Mouse (Mus musculus): Measurements from ENCODE around the gene Hat1. TPM values are rescaled to one million over a fixed set of nuclear protein-coding genes. Genes with fewer than 3 reads are reported as not detected.
"Not testable (repeated sequence)": the region's sequence is repeated elsewhere in the genome, so short reads cannot be mapped to it uniquely, and the experiment has no call there.

Gene Hat1
- total RNA-seq (2021) = 10 to 100 TPM; 17.5 to 18.7 TPM

DNA sequence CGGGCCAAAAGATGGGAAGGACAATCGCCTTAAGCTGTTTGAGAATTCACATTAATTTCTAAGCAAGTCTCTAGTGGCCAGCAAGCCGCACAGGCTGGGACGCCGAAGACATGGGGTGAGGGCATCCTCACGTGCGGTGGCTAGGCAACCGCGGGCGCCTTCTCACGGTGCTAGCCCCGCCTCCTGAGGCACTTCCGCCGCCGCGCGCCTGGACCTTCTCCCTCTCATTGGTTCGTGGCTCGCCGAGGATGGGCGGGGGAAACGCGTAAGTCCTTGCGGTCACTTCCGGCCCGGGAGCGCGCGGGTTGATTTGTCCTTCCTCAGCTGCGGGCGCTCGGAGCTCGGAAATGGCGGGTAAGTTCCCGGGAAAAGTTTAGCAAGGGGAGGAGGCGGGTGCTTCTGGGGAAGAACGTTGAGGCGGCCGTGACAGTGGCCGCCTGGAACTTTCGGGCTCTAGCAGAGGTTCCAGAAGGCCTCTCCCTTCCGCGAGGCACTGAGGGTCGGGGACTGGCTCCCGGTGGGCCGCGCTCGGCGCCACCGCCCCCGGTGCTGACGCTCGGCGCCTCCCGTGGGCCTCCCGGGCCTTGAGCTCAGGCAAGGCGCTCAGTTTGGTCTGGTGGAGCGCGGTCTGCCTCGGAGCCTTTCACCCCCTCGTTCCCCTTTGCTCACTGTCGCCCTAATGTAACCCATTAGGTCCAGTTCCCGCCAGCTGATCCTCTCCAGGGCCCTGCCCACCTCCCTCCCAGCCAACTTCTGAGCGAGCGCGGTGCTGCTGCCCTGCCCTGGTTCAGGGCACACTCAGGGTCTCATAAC, at the start of gene Hat1:
Gene Hat1 (plus strand): TSS at position 8 of the 813 bp plus-strand sequence.
- DNase-seq (ENCODE audit: extremely low spot score in 1 of 2, low spot score in 2 of 2) = peak; percentile 94 to 98
- intact Hi-C loops (cut with DNase I) = no loop called here

DNA sequence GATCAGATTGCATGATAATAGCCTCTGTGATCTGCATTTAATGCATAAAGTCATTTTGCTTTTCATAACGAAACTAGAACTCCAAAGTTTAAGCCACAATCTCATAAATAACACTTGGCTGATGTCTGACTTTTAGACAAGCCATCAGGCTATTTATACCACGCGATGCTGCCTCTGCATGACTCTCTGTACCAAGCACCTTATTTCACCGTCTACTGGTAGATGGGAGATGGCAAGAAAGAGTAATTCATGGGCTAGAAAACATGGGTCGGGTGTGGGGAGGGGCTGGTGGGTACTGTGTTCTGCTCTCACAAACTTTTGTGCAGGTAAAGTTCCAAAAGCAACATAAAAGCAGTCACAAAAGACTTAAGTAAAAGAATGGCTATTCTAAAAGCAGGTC, 48.6 kb upstream of the Hat1 start:
- intact Hi-C loops (cut with DNase I) = no loop called here
- DNase-seq (ENCODE audit: extremely low spot score in 1 of 2, low spot score in 2 of 2) = no peak

DNA sequence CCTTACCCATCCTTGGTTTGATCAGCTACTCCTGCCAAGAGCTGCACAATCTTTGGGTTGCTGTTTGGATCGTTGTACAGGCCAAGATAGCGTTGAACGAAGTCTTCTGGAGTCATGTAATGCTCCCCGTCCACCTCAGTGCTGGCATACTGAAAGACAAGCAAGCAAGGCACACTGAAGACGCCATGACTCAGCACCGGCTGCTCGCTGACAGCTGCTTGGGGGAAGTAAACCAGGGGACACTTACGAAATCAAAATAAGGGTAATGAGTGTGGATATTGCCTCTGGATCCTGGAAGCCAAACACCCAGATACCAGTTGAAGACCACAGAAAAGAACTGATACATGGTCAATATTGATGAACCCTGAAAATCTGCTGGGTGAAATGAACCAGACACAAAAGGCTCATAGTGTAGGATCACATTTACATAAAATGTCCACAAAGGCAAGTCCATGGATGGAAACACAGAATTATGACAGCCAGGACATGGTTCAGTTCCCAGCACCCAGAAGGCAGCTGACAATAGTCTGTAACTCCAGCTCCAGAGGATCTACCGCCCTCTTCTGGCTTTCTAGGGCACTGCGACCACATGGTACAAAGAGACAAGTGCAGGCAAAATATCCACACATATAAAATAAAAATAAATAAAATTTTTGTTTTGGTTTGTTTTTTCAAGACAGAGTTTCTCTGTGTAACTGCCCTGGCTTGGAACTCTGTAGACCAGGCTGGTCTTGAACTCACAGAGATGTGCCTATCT, 44.7 kb upstream of the Hat1 start:
- no peak for DNase-seq (ENCODE audit: extremely low spot score in 1 of 2, low spot score in 2 of 2)
- intact Hi-C loops (cut with DNase I) = no loop called here

DNA sequence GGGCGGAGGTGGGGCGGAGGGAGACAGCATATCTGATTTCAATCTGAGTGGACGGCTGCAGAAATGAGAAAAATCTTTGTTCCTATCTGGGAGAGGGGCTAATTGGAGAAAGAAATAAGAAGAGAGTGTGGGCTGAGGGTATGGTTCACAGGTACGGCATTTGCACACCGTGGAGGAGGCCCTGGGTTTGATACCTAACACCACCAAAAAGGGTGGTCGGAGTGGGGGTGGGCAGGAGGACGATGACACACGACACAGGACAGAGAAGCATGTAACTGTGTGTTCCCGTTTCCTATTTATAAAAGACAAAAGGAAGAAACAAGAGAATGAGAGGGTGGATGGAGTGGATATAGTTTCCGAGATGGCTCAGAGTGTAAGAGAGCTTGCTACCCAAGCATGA, 41.6 kb upstream of the Hat1 start:
- intact Hi-C loops (cut with DNase I) = no loop called here
- DNase-seq (ENCODE audit: extremely low spot score in 1 of 2, low spot score in 2 of 2) = no peak

DNA sequence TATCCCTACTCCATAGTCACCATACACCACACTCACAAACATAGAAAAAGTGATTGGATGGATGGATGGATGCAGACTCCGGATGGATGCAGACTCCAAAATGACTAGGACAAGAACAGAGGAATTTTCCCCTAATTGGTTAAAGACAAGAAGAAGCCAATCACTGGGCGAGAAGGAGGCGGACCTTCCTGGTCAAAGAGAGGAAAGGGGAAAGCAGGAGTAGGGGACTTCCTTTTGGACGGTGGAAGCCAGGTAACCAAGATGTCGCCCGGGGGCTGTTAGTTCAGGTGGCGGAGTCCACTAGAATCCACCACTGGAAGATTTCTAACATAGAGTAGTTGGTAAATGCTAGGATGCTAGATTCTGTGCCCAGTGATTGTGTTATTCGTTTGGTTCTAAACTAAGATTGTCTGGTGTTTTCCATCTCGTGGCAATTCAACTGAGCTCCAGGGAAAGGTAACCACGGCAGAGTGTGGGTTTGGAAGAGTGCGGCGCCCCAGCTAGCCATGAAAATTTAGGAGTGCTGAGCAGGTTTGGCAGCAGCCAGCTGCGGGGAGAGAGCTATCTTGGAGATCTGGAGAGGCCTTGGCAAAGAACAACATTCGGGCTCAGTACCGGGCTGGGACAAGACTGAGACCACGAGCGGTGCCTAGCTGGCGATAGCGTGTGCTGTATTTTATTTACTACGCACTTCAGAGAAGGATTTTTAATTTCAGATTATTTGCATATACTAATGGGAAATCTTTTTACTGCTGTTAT, 40.8 kb upstream of the Hat1 start:
- DNase-seq (ENCODE audit: extremely low spot score in 1 of 2, low spot score in 2 of 2) = no peak
- intact Hi-C loops (cut with DNase I) = no loop called here

DNA sequence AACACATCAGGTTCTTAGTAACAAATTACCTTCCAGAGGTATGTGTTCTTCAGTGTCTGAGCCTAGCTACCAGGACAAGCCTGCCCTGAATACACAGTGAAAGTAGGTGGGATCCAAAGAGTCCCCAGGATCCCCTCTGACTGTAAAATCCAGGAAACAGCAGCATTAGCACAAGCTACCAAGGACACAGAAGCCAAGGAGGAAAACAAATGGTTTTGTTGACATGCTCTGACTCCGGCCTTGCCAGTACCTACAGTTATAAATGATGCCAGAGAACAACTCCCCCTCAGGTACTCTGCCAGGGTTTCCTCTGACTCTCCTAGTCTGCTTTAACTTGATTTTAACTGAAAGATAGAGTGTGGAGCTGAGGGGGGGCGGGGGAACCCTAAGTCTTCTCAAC, 39.2 kb upstream of the Hat1 start:
- intact Hi-C loops (cut with DNase I) = no loop called here
- no peak for DNase-seq (ENCODE audit: extremely low spot score in 1 of 2, low spot score in 2 of 2)

DNA sequence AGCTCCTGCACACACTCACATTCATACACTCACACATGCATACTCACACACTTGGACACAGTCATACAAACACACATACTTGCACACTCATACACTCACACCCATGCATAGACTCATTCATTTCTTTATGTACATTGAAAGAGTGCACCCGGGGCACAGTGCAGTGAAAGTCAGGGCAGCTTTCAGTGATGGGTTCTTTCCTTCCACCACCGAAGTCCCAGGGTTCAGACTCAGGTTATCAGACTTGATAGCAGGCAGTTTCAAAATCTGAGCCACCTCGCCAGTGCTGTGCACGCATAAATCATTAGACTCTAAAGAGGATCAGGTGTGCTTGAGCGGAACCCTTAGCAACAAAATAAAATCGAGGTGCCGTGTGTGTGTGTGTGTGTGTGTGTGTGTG, 38.6 kb upstream of the Hat1 start:
- no peak for DNase-seq (ENCODE audit: extremely low spot score in 1 of 2, low spot score in 2 of 2)
- intact Hi-C loops (cut with DNase I) = no loop called here

DNA sequence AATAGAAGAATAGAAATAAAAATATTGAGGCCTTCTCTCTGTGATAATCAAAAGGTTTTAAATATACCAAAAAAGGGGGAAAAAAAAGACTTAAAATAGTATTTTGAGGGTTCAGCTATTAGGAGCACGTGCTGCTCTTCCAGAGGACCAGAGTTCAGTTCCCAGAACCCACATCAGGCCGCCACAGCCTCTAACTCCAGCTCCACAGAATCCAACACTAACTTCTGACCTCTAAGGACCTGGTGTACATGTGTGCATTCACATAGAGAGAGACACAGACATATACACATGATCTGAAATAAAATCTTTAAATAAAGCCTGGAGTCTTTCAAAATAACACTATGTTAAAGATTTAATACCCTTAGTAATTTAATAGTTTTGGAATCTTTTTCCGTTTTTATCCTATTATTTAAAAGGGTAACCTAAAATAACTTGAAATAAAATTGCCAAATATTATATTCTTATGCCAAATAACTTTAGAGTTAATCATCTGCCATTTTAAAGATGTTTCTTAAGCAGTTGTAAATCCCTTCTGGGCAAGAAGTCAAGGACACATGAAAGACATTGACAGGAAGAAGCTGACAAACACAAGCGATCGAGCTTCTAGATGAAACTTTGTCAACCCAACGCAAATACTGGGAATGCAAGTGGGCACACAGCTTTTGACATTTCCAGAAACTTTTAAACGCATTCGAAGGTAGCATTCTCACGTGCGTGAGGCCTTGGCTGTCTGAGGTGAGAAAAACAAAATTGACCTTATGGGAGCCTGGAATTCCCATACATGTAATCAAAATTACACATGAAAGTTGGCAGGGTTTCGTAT, 37.6 kb upstream of the Hat1 start:
- intact Hi-C loops (cut with DNase I) = no loop called here
- DNase-seq (ENCODE audit: extremely low spot score in 1 of 2, low spot score in 2 of 2) = no peak

DNA sequence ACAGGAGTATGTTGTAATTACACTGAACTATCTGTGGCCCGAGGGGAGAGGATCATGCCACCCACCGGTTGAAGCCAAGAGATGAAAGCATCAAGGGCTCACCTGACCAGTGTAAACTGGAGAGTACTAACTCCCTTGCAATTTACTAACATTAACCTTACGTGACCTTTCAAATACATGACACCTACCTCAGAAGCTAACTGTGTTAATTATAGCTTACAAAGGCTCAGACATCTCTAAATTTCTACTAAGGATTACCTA, 37.1 kb upstream of the Hat1 start:
- intact Hi-C loops (cut with DNase I) = no loop called here
- no peak for DNase-seq (ENCODE audit: extremely low spot score in 1 of 2, low spot score in 2 of 2)

DNA sequence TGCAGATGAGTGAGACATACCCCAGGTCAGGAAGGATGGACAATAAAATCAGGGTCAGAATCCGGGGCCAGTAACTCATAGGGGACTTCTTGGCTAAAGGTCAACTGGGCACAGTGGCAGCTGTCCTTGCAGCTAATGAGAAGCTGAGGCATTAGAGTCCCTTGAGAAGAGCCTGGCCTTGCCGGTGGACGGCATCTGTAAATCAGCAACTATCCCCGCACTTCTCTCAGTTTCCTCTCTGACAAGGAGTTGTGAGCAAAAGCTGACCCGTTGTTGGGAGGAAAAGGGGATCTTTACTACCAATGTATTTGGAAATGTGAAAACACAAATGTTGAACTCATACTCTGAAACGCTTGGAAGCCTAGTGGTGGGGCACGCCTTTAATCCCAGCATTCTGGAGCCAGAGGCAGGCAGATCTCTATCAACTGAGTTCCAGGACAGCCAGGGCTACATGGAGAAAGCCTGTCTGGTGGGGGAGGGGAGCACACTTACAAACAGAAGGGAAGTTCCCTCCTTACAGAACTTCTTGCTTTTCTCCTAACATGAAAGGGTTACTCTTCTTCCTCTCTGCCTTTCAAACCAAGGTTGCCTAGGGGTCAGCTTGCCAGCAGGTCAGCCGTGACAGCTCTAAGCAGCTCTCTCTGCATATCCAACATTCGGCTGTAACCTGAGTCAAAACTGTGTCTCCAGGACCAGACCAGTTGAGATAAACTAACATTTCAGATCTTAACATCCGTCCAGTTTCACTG, 35.3 kb upstream of the Hat1 start:
- peak in 1 of 2 experiments; percentile 25 for DNase-seq (ENCODE audit: extremely low spot score in 1 of 2, low spot score in 2 of 2)
- intact Hi-C loops (cut with DNase I) = no loop called here

DNA sequence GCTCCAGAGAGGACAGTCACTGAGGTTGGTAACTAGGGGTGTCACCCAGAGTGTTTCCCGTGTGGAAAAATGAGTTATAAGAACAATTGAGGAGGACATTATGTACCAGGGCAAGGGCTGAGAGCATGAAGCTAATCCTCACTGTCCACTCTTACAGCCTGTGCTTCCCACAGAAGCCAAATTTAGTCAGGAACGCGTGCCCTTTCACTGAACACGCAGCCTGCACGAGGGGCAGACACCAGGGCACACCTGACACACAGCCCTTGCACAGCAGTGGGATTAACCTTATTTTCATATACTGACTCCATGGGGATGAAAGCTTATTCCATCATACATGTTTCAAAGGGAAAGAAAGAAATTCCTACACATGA, 34.7 kb upstream of the Hat1 start:
- DNase-seq (ENCODE audit: extremely low spot score in 1 of 2, low spot score in 2 of 2) = no peak
- intact Hi-C loops (cut with DNase I) = no loop called here

DNA sequence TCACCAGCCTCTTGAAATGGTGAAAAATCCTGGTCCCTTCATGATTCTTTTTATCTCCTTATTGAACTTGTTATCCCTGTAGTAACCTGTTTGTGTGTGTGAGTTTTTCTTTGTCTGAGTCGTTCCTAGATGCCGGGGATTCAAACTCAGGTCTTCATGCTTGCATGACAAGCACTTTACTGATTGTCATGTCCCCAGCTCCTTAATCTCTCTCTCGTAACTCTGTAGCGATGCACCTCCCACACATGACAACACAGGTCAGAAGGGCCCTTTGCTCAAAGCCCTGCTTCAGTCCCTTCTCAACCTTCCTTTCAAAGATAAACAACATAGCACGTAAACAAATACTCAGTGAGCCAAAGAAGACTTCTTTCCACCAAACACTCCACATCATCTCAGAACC, 30.4 kb upstream of the Hat1 start:
- intact Hi-C loops (cut with DNase I) = no loop called here
- no peak for DNase-seq (ENCODE audit: extremely low spot score in 1 of 2, low spot score in 2 of 2)

DNA sequence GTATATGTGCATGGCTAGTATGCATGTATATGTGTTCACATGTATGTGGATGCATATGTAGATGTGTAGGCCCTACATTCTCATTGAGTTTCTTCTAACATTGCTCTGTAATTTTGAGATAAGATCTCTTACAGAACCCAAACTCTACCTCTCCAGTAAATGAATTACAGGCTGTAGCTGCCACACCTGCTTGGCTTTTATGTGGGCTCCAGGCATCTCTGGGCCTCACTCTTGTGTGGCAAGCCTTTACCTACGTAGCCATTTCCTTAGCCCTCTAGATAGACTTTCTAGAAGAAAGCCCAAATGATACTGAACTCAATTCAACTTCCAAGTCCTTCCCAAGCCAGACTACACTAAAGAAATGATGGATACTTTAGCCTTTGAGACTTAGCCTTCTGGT, 28.6 kb upstream of the Hat1 start:
- intact Hi-C loops (cut with DNase I) = no loop called here
- no peak for DNase-seq (ENCODE audit: extremely low spot score in 1 of 2, low spot score in 2 of 2)

DNA sequence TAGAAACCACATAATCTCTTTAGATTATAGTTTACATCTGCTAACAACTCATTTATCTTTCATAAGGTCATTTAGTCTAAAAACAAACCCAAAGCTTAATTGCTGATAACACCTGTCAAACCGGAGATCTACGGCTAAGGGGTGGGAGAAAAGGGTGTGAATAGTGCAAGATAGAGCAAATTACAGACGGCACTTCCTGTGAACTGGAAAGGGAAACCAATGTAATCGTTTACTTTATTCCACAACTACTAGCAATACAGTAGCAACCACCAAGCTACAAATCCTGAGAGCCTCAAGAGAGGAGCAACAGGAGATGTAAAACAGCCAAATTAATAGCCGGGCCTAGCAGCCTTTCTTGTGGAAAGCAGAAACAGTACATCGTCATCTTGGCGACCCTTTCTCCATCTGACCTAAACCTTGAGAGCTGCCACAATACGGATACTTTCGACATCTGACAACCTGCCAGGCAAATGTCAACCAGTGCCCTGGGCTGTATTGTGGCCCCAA, 22.1 kb upstream of the Hat1 start:
- no peak for DNase-seq (ENCODE audit: extremely low spot score in 1 of 2, low spot score in 2 of 2)

DNA sequence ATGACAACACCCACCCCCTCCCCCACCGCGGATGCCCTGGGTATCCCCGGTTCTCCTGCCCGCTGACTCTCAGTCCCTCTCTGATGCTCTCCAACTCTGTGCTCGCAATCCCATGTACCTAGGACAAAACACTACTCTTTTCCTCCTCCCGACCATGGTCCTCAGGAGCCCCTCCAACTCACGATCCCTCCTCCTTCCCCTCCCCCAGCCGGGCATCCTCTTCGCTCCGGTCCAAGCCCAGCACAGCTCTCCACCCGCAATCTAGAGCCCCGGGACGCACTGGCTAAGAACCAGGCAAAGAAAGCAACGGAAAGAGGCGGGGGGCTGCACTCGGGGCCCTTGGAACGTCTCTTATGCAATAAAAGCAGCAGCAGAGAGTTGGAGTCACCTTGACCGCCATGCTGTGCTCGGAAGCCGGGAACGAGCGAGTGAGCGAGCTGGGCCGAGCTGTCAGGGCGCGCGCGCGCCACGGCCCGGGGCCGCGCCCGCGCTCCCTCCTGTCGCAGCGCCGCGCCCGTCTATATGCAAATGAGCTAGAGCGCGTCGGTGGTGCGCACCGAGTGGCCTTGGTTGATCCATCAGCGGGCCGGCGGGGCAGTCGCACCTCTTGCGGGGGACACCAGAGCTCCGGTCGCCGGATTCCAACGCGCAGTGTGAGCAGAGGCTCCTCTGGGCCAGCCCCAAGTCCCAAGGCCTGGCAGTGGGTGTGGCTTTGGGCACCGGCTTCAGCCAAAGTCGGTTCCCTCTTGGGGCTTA, 21.5 kb upstream of the Hat1 start, which contains the start of gene Slc25a12:
Gene Slc25a12 (minus strand): TSS at position 625 of the 756 bp plus-strand sequence.
- DNase-seq (ENCODE audit: extremely low spot score in 1 of 2, low spot score in 2 of 2) = peak; percentile 44 to 88
- intact Hi-C loops (cut with DNase I) = no loop called here

More for the DNA sequence above, 22.1 kb upstream of the Hat1 start:
- intact Hi-C loops (cut with DNase I) = no loop called here

DNA sequence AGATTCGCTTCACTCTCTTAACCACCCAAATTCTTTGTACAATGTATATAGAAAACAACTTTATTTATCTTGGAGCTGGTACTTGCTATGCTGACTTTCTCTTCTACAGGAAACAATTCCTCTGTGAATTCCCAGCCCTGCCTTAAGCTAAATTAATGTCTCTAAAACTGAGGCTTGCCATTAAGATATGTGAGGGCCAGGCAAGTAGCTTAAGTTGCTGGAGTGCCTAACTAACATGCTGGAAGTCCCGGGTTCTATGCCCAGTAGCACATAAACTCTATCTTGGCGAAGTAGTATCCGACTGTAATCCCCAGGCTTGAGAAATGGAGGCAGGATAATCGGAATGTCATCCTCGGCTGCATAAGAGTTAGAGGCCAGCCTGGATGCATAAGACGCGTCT, 20.7 kb upstream of the Hat1 start:
- DNase-seq (ENCODE audit: extremely low spot score in 1 of 2, low spot score in 2 of 2) = no peak
- intact Hi-C loops (cut with DNase I) = no loop called here

DNA sequence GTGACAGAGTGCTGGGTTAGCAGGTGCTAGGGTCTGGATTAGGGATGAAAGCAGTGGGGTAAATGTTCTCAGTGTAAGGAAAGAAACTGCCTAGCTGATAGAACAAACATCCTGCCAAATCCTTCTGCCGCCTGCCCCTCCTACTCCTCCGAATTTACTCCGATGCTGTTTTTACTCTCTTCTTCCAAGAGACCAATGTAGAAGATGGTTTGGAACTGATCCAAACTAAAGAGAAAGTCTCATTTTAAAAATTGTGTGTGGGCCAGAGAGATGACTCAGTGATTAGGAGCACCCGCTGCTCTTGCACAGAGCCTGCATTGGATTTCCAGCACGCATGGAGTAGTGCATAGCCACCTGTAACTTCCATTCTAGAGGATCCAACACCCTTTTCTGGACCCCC, 17.0 kb upstream of the Hat1 start:
- intact Hi-C loops (cut with DNase I) = no loop called here
- peak in 1 of 2 experiments; percentile 56 for DNase-seq (ENCODE audit: extremely low spot score in 1 of 2, low spot score in 2 of 2)

DNA sequence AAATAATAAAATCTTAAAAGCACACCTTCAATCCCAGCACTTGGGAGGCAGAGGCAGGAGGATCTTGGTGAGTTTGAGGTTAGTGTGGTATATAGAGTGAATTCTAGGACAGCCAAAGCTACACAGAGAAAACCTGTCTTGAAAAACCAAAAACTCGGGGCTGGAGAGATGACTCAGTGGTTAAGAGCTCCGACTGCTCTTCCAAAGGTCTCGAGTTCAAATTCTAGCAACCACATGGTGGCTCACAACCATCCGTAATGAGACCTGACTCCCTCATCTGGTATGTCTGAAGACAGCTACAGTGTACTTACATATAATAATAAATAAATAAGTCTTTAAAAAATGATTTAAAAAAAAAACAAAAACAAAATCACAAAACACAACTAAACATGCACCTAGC, 16.5 kb upstream of the Hat1 start:
- intact Hi-C loops (cut with DNase I); DNase-seq (ENCODE audit: extremely low spot score in 1 of 2, low spot score in 2 of 2): not testable (repeated sequence)

All from left cerebral cortex, postnatal 10 days (tissue).